Mouse (Mus musculus) cerebellum, postnatal 4 days (tissue): ENCODE data around the gene Rbm8a2.

Experiments used
- DNase-seq, 2 experiments: peaks; one replicate each; pipeline ENCODE4 v3.0.0; 2022; ENCODE audit warnings: low spot score in 2 of 2, mixed read lengths in 1 of 2

The Rbm8a2 gene

GRCm38 (mm10) chr1:175931391-175931790, 47.5 kb downstream of the Rbm8a2 start:
- DNase-seq: no peak
